Mouse (Mus musculus): ENCODE measurements at regions not wholly inside any gene's neighbourhood (a gene's known extent, or its start where the extent isn't known, plus 50 kb on each side); places are given as distances from the start of the nearest gene placed in this dataset.

DNA sequence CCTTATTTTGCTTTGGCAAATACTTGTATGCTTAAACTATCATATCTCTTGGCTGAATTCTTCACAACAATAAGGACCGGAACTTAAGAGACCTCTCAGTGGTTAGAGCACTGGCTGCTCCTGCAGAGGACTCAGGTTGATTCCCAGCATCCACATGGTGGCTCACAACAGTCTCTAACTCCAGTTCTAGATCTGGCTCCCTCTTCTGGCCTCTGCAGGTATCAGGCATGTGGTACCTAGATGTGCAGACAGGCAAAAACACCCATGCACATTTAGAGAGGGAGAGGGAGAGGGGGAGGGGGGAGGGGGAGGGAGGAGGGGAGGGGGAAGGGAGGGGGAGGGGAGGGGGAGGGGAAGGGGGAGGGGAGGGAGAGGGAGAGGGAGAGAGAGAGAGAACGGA lies 80.0 kb upstream of the Sfswap start:
- TF ChIP-seq POLR2A (IDR thresholded peaks at IDR 0.05; ENCODE audit: control insufficient read depth, low read depth, low read length) (no peak), CTCF (IDR thresholded peaks at IDR 0.05; ENCODE audit: control insufficient read depth, insufficient read depth, insufficient replicate concordance, low read depth, low read length) (no peak)

All from testis, adult 2 months (tissue).